Mouse (Mus musculus): ENCODE measurements around the gene Rangap1. TPM values are rescaled to one million over a fixed set of nuclear protein-coding genes. Genes with fewer than 3 reads are reported as not detected.
"Not testable (repeated sequence)": the region's sequence is repeated elsewhere in the genome, so short reads cannot be mapped to it uniquely, and the experiment has no call there.

The Rangap1 gene
- total and polyA plus RNA-seq, 2 experiments from 2014 or later: 146 to 183 TPM

DNA sequence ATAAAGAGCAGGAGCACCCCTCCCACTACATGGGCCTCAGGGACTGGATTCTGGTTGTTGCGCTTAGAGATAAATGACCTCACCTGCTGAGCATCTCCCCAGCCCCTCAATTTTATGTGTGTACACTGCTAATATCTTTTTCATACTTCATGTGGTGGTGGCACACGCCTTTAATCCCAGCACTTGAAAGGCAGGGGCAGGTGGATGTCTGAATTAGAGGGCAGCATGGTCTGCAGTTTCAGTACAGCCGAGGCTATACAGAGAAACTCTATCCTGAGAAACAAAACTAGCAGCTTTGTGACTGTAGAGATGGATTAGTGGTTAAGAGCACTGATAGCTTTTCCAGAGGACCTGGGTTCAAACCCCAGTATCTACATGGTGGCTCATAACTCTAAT, 42.2 kb downstream of the Rangap1 start:
- H3K9ac ChIP-seq (replicated peaks; ENCODE audit: low read length, poor library complexity, severe bottlenecking): no peak overlapping the region
- no peaks in the 10 kb centered on the region for H3K4me1 ChIP-seq (ENCODE audit: insufficient read depth, low read length)
- H3K36me3 ChIP-seq (ENCODE audit: insufficient read depth, low read length): peaks cover 31% of the 10 kb centered on the region
- no peak for ATAC-seq (ENCODE audit: low FRiP score)
- H3K27me3 ChIP-seq (ENCODE audit: insufficient read depth, low read length): no peaks in the 10 kb centered on the region
- H3K4me2 ChIP-seq (ENCODE audit: low read depth, low read length, poor library complexity, severe bottlenecking): no peak overlapping the region
- TF ChIP-seq CTCF (IDR thresholded peaks at IDR 0.05): no peak
- no peak overlapping the region for H3K27ac ChIP-seq (ENCODE audit: low read depth, low read length)
- no peak overlapping the region for H3K4me3 ChIP-seq (ENCODE audit: low read depth, low read length)
- 80% methylated on average over 3 of the region's 3 CpGs for WGBS
- H3K9me3 ChIP-seq (ENCODE audit: low read length): no peaks in the 10 kb centered on the region
- no peak for DNase-seq (ENCODE audit: low spot score)

DNA sequence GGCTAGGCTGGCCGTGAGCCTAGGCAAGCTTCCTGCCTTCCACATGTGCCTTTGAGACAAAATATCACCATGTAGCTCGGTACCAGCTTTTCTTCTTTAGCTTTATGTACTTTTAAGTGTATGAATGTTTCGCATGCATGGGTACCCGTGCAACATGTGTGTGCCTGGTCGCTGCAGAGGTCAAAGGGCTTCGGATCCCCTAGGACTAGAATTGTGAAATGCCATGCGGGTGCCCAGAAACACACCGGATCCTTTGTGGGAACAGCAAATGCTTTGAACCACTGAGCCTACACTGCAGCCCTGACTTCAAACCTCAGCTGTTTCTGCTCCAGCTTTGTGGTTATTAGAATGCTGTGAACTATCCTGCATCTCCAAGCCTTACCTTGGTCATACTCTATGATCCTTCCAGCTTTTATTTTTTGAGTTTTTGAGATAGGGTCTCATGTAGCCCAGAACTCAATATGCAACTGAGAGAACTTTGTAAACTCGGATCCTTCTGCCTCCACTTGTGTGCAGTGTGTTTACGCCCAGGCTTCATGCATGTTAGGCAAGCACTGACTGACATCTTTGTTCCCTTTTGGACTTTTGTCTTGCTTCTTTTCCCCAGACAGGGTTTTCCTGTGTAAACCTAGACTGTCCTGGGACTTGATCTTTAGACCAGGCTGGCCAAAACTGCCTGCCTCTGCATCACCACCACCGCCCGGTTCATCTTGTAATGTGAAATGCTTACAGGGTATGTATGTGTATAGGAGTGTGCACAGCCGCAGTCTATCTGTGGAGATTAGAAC, 42.8 kb downstream of the Rangap1 start:
- Histone ChIP-seq H3K9me3 (ENCODE audit: low read length) (no peaks in the 10 kb centered on the region), H3K27ac (ENCODE audit: low read depth, low read length) (no peak overlapping the region), H3K4me1 (ENCODE audit: insufficient read depth, low read length) (no peaks in the 10 kb centered on the region), H3K9ac (replicated peaks; ENCODE audit: low read length, poor library complexity, severe bottlenecking) (no peak overlapping the region), H3K27me3 (ENCODE audit: insufficient read depth, low read length) (no peaks in the 10 kb centered on the region), H3K4me3 (ENCODE audit: low read depth, low read length) (no peak overlapping the region), H3K36me3 (ENCODE audit: insufficient read depth, low read length) (peaks cover 29% of the 10 kb centered on the region), H3K4me2 (ENCODE audit: low read depth, low read length, poor library complexity, severe bottlenecking) (no peak overlapping the region)
- ATAC-seq (ENCODE audit: low FRiP score) (no peak), DNase-seq (ENCODE audit: low spot score) (no peak)
- WGBS: 84% methylated on average over 13 of the region's 13 CpGs
- TF ChIP-seq CTCF (IDR thresholded peaks at IDR 0.05): no peak

GRCm38 (mm10) chr15:81701350-81701749, 44.0 kb downstream of the Rangap1 start:
- not testable (repeated sequence) for H3K27ac ChIP-seq (ENCODE audit: low read depth, low read length); DNase-seq (ENCODE audit: low spot score); H3K4me1 ChIP-seq (ENCODE audit: insufficient read depth, low read length); H3K4me2 ChIP-seq (ENCODE audit: low read depth, low read length, poor library complexity, severe bottlenecking); ATAC-seq (ENCODE audit: low FRiP score); H3K9me3 ChIP-seq (ENCODE audit: low read length); H3K9ac ChIP-seq (replicated peaks; ENCODE audit: low read length, poor library complexity, severe bottlenecking); H3K4me3 ChIP-seq (ENCODE audit: low read depth, low read length); H3K27me3 ChIP-seq (ENCODE audit: insufficient read depth, low read length)
- TF ChIP-seq CTCF (IDR thresholded peaks at IDR 0.05): peak; percentile 48
- 78% methylated on average over 4 of the region's 4 CpGs for WGBS
- peaks cover 28% of the 10 kb centered on the region for H3K36me3 ChIP-seq (ENCODE audit: insufficient read depth, low read length)

- 89% methylated on average over 8 of the region's 8 CpGs for WGBS
- Histone ChIP-seq H3K36me3 (ENCODE audit: insufficient read depth, low read length) (peaks cover 23% of the 10 kb centered on the region), H3K4me3 (ENCODE audit: low read depth, low read length) (no peak overlapping the region), H3K9ac (replicated peaks; ENCODE audit: low read length, poor library complexity, severe bottlenecking) (0 out of 2 replicates have a peak overlapping the region, but pooled peaks have one; percentile 29), H3K4me2 (ENCODE audit: low read depth, low read length, poor library complexity, severe bottlenecking) (no peak overlapping the region), H3K9me3 (ENCODE audit: low read length) (no peaks in the 10 kb centered on the region), H3K27me3 (ENCODE audit: insufficient read depth, low read length) (no peaks in the 10 kb centered on the region), H3K4me1 (ENCODE audit: insufficient read depth, low read length) (no peaks in the 10 kb centered on the region), H3K27ac (ENCODE audit: low read depth, low read length) (no peak overlapping the region)
- no peak for TF ChIP-seq CTCF (IDR thresholded peaks at IDR 0.05)
- DNase-seq (ENCODE audit: low spot score): no peak
- ATAC-seq (ENCODE audit: low FRiP score): no peak
Measured at GRCm38 (mm10) chr15:81700601-81701000, 44.7 kb downstream of the Rangap1 start.

DNA sequence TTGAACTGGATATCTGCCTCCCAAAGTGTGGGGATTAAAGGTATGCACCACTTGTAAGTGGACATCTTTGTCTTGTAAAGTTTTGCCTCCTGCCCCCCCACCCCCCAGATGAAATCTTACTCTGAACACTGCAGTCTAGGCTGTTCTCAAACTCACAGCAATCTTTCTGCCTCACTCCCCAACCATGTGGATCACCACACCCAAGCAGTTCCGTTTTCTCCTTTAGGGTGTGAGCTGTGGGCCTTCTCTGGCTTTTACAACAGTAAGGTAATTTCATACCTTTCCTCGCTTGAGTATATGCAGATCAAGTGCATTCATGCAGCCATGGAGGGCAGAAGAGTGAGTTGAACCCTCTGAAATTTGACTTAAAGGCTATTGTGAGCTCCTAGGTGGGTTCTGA, 45.2 kb downstream of the Rangap1 start:
- Histone ChIP-seq H3K4me1 (ENCODE audit: insufficient read depth, low read length) (no peaks in the 10 kb centered on the region), H3K4me3 (ENCODE audit: low read depth, low read length) (no peak overlapping the region), H3K9ac (replicated peaks; ENCODE audit: low read length, poor library complexity, severe bottlenecking) (0 out of 2 replicates have a peak overlapping the region, but pooled peaks have one; percentile 29), H3K9me3 (ENCODE audit: low read length) (no peaks in the 10 kb centered on the region), H3K27me3 (ENCODE audit: insufficient read depth, low read length) (no peaks in the 10 kb centered on the region), H3K36me3 (ENCODE audit: insufficient read depth, low read length) (peaks cover 19% of the 10 kb centered on the region), H3K27ac (ENCODE audit: low read depth, low read length) (no peak overlapping the region), H3K4me2 (ENCODE audit: low read depth, low read length, poor library complexity, severe bottlenecking) (no peak overlapping the region)
- TF ChIP-seq CTCF (IDR thresholded peaks at IDR 0.05): no peak
- WGBS: 79% methylated on average over 2 of the region's 2 CpGs
- no peak for DNase-seq (ENCODE audit: low spot score)
- no peak for ATAC-seq (ENCODE audit: low FRiP score)

DNA sequence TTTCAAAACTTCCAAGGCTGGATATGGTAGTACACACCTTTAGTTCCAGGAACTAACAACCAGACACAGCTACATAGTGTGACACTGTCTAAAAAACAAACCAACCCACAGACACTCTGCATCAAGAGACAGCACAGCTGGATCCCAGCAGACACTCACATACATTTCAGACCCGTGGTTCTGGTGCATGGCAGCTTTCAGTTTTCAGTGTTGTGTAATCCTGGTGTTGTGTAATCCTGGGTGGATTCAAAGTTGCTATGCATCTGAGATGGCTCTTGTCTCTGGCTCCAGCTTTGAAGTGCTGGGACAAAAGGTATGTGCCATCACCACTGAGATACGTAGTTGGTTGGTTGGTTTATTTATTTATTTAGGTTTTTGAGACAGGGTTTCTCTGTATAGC, 46.8 kb downstream of the Rangap1 start:
- Histone ChIP-seq H3K4me1 (ENCODE audit: insufficient read depth, low read length) (peaks cover 6% of the 10 kb centered on the region; the same call in 1 of the 2 replicates), H3K4me2 (ENCODE audit: low read depth, low read length, poor library complexity, severe bottlenecking) (no peak overlapping the region), H3K27me3 (ENCODE audit: insufficient read depth, low read length) (no peaks in the 10 kb centered on the region), H3K9me3 (ENCODE audit: low read length) (no peaks in the 10 kb centered on the region), H3K27ac (ENCODE audit: low read depth, low read length) (no peak overlapping the region), H3K36me3 (ENCODE audit: insufficient read depth, low read length) (peaks cover 3% of the 10 kb centered on the region; the same call in 1 of the 2 replicates), H3K9ac (replicated peaks; ENCODE audit: low read length, poor library complexity, severe bottlenecking) (no peak overlapping the region), H3K4me3 (ENCODE audit: low read depth, low read length) (no peak overlapping the region)
- 62% methylated on average over 2 of the region's 2 CpGs for WGBS
- ATAC-seq (ENCODE audit: low FRiP score) (no peak), DNase-seq (ENCODE audit: low spot score) (no peak)
- TF ChIP-seq CTCF (IDR thresholded peaks at IDR 0.05): no peak
